Mouse (Mus musculus) NIH3T3 (cell line): ENCODE measurements around the gene 1810049J17Rik.

ENCODE experiments used
- DNase-seq: peaks from one replicate; pipeline ENCODE4 v3.0.0-alpha.2; 2012; ENCODE audit warnings: low read depth

The 1810049J17Rik gene

DNA sequence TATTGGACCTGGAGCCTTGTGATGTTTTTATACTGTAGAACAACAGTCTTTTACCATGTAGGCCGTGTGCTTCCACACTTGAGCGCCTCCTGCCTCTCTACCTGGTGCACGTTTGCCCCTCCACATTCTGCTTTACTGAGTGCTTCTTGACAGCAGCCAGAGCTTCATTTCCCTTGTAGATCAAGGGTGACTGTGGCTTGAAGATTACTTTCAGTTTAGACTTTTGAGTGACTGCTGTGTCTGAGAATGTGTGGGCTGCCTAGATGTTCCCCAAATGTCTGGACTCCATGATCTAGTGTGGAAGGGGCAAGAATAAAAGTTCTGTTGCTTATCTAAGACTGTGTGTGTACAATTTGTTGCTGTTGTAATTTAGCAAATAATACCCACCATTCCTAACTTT, 27.3 kb upstream of the 1810049J17Rik start:
- DNase-seq, result no peak

GRCm38 (mm10) chr15:12346916-12347315, 25.2 kb upstream of the 1810049J17Rik start:
- no peak for DNase-seq

GRCm38 (mm10) chr15:12341401-12341758, 19.7 kb upstream of the 1810049J17Rik start:
- no peak for DNase-seq

DNA sequence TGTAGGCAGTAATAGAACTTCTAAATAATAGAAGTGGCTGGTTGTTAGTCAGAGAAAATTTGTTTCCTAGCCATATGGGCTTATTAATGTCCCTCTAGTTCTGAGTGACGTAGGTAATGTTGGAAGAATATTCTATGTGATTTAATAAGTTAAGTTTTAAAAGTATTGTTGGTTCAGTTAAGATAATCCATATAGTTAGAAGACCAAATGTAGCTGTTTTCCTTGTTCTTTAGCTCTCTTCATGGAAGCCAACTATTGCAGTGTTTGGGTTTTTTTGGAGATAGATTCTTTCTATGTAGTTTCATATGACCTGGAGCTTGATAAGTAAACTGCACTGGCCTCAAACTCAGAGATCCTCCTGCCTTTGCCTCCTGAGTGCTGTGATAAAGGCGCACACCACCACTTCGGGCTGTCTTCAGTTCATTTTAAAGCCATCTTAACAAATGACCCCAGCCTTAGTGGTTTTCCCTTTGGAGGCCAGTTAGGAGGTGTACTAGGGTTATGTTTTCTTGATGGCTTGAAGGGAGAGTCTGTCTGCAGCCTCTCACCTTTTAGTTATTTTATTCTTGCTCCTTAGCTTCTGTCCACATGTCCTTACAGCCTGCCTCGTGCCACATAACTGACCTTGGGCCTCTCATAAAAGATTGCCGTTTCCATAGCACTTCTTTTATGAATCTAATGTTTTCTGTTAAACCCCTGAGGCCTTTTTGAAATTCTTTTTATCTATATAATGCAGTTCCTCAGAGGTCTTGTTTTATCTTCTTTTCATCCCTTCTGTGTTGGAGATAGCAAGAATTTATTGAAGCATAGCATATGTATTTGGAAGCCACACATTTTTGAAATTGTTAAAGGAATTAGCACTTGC, 19.1 kb upstream of the 1810049J17Rik start:
- no peak for DNase-seq

DNA sequence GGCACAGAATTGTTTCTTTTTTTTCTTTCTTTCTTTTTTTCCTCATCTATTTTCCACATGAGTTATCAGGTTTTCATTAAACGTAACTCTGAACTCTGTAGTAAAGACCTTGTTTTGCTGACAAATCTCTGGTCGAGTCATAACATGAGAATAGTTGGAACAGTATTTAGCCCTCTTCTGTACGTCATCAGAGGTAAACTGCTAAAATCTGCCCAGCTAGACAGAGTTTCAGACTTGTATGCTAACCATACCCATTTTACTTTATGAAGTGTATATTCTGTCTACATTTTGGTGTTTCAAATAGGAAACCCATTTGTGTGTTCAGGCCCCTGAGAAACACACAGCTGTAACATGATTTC, 16.1 kb upstream of the 1810049J17Rik start:
- peak; percentile 27 for DNase-seq

GRCm38 (mm10) chr15:12337030-12337778, 15.5 kb upstream of the 1810049J17Rik start:
- no peak for DNase-seq

- DNase-seq, result no peak
Observed at GRCm38 (mm10) chr15:12334381-12334780, 12.7 kb upstream of the 1810049J17Rik start.

GRCm38 (mm10) chr15:12331300-12331699, 9.6 kb upstream of the 1810049J17Rik start:
- DNase-seq, result no peak

DNA sequence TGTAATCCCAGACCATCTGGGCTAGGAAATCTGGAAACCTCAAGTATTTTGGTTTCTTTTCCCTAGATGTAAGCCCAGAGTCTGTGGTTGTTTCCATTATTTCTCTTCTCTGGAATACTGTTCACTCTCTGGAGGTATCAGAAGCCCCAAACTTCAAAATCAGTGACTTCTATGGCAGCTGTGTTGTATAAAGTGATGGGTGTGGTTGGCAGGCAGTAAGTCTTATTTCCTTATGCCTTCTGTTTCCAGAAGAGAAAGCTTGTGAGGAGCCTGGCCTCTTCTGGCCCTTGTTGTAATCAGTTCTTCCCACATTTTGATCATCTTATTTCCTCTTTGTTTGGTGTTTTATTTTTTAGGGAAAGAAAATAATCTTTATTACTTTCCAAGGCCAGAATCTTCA, 9.2 kb upstream of the 1810049J17Rik start:
- no peak for DNase-seq

GRCm38 (mm10) chr15:12330389-12330788, 8.7 kb upstream of the 1810049J17Rik start:
- DNase-seq, result no peak

- no peak for DNase-seq
Observed at GRCm38 (mm10) chr15:12324326-12324725, 2.6 kb upstream of the 1810049J17Rik start.

DNA sequence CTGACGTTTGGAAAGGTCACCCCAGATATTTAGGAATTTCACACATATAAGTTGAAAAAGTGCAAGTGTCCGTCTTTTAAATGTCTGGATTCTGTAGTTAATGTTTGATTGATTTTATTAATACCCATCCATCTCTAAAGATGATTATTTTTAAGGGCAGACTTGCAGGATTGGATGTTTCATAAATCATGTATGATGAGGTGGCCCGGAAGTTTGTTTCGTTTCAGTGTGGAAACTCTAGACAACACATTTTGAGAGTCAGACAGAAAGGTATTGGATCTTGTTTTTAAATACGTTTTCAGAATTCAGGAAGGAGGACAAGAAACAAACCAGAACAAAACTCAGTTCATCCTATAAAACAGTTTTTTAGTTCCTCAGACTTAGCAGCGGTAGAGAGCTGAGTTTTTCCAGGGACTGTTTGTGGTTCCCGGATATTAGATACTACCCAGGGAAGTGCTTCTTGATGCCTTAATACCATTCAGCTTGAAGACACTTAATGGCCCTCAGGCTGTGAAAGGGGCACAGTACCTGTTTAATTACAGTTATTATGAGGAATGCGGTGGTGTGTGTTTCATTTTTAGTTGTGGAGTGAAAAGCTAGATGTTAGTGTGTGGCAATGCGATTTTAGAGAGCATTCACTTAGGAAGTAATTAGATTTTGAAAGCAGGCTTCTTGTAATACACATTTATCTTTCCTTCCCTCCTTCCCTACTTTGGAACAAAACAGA, 1.1 kb upstream of the 1810049J17Rik start:
- DNase-seq, result peak; percentile 42

DNA sequence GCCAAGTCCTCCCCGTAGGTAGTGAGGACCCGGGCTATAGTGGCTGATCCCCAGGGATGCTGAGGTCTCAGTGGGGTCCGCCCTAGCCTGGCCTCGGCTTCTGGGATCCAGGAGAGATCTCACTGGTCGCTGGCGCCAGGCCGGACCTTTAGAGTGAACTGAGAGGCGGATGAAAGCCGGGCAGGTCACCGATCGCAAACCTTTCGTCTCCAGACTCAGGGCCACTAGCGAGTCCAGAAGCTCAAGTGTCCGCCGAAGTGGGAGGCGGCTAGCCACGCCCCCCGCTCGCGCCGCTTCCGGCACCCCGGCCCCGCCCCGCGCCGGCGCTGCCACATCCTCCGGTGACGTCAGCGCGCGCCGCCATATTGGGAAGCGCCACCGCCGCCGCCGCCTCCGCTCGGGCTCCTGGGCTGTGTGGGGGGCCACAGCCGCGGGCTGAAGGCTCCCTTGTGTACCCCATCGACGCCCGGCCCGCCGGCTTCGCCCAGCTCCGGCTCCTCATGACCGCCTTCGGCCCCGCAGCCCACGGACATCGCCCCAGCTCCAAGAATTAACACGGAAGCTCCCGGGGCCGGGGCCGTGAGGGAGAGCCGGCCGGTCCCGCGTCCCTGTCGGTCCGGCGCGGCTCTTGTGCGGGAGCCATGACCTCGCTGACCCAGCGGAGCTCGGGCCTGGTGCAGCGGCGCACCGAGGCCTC, 460 bp downstream of the 1810049J17Rik start, which contains the start of gene Golph3:
Golph3 (plus strand) TSS at position 360 of the 697 bp plus-strand sequence.
- DNase-seq, result peak; percentile 98

DNA sequence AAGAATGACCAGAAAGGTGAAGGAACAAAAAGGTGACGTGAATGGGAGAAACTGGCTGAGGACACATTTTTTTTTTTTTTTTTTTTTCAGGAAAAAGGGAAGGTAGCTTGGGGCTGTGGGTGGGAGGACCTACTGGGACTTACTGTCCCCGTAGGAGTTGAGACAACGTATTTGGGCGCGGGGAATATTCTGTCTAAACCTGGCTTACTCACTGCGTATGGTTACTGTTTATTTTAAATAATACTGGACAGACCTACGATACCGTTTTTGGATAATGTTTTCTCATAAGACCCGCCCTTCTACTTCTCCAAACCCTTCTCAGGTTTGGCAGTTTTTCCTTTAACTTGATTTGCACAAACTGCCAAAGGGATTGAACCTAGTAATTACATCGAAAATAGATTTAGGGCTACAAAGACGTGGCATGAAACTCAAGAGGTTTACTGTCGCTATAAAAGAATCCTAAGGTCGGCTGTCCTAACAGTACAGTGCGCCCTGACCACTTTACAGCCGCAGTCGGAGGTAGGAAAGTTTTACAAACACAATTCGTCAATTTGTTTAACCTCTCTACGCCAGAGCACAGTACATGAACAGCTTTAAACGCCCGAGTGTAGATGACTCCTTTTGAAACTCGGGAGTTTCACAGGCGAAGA, 1.1 kb downstream of the 1810049J17Rik start:
- DNase-seq, result no peak

DNA sequence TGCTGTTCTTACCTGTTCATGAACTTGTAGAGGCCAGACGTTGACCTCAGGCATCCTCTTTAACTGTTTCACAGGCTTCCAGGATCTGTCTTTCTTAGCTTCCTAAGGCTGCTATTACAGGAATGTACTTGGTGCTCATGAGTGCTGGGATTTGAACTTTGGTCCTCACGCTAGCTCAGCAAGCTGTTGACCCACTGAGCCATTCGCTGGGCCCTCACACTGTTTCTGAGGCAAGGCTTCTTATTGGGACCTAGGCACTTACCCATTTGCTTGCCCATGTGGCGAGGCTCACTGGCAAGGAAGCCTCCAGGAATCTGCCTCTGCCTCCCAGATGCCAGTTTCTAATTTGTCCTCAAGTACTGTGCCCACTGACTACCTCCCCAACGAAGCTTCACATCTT, 1.8 kb downstream of the 1810049J17Rik start:
- DNase-seq, result no peak

DNA sequence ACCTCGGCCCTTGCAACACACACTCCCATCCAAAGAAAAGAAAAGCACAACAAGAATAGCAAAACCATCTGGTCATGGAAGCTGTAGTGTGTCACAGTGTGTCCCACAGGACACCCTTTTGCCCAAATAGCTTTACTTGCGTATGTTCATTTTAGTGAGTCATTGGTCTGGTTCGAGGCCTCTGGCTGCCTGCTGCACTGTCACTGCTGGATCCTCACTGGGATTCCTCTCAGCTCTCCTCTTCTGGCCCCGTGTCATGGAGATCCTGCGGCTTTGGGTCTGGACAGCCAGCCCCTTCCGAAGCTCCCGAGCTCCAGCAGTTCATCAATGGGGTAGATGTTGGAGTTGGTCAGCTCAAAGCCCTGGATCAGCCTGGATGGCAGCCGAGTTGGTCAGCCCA, 3.2 kb downstream of the 1810049J17Rik start:
- no peak for DNase-seq

GRCm38 (mm10) chr15:12317290-12317689, 4.4 kb downstream of the 1810049J17Rik start:
- no peak for DNase-seq

- peak; percentile 58 for DNase-seq
Observed at GRCm38 (mm10) chr15:12315996-12316395, 5.7 kb downstream of the 1810049J17Rik start.

- DNase-seq, result no peak
Observed at GRCm38 (mm10) chr15:12314584-12314983, 7.1 kb downstream of the 1810049J17Rik start.

GRCm38 (mm10) chr15:12313255-12313654, 8.4 kb downstream of the 1810049J17Rik start:
- no peak for DNase-seq

- no peak for DNase-seq
Observed at GRCm38 (mm10) chr15:12311465-12311864, 10.2 kb downstream of the 1810049J17Rik start.
